Mouse (Mus musculus) kidney, adult 2 months (tissue): ENCODE data around the gene Trim17. TPM values are rescaled to one million over a fixed set of nuclear protein-coding genes. Genes with fewer than 3 reads are reported as not detected.

Source experiments
- DNase-seq: peaks from one replicate; pipeline ENCODE4 v3.0.0; 2021
- H3K27ac ChIP-seq: fragments of 200-500 bp; 2 replicates; pipeline ENCODE4 v1.5.1; 2012; ENCODE audit warnings: low read depth, low read length, control low read depth, inconsistent platforms; ENCODE audit not compliant: insufficient read depth
- H3K27me3 ChIP-seq: fragments of 200-500 bp; replicated peaks from 2 replicates; pipeline ENCODE4 v1.6.1; 2012; ENCODE audit warnings: mild to moderate bottlenecking, moderate library complexity, low read length, inconsistent platforms; ENCODE audit not compliant: control insufficient read depth, insufficient read depth
- H3K36me3 ChIP-seq: fragments of 200-500 bp; 2 replicates; pipeline ENCODE4 v1.6.1; 2012; ENCODE audit warnings: mild to moderate bottlenecking, moderate library complexity, low read length, inconsistent platforms; ENCODE audit not compliant: control insufficient read depth, insufficient read depth
- H3K4me1 ChIP-seq: fragments of 200-500 bp; 2 replicates; pipeline ENCODE4 v1.6.1; 2011; ENCODE audit warnings: low read length; ENCODE audit not compliant: control insufficient read depth, insufficient read depth
- H3K4me3 ChIP-seq: fragments of 200-500 bp; 2 replicates; pipeline ENCODE4 v1.5.1; 2011; ENCODE audit warnings: mild to moderate bottlenecking, low read depth, low read length, control low read depth; ENCODE audit not compliant: insufficient read depth
- CTCF ChIP-seq: fragments of 200-500 bp; conservative IDR thresholded peaks from 2 replicates; pipeline ENCODE4 v1.5.1; 2011; ENCODE audit warnings: low read depth, mild to moderate bottlenecking, control low read depth, low read length, moderate library complexity, mixed read lengths; ENCODE audit not compliant: insufficient read depth, insufficient read length
- POLR2A ChIP-seq: fragments of 200-500 bp; IDR thresholded peaks from one replicate; pipeline ENCODE4 v1.6.1; 2011; ENCODE audit warnings: low read depth, low read length, control low read depth
- WGBS: fragments of 180-500 bp; shearing (Covaris S2); methylation state at CpG from one replicate; pipeline ENCODE4 v1.1.7; 2018; 5-methylcytosine and 5-hydroxymethylcytosine counted together
- polyA plus RNA-seq: library from polyadenylated mRNA; depleted of rRNA; stranded (reverse); fragments of >200 nt; gene quantifications from 2 replicates; pipeline ENCODE4 v1.2.3, GENCODE M21; 2012

Gene Trim17
- polyA plus RNA-seq, 1 experiment: 0.34 TPM

DNA sequence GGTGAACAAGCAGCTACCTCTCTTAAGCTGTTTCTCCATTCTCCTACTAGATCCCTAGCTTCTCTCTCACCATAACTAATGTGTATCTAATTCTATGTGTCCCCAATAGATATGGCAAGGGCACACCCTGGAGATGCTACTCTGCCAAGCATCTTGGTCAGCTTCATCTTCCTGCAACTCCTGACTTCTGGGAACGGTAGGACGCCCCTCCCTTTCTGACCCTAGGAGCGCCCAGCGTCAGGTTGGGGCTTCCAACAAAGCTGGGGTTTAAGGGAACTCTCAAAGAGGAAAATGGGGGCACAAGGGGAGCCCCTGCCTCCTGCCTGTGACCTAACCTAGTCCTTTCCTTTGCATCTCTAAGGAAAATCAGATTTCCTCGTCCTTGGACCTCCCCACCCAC lies 35.7 kb upstream of the Trim17 start:
- Histone ChIP-seq H3K27ac (no peak overlapping the region), H3K36me3 (no peaks in the 10 kb centered on the region), H3K27me3 (no peaks in the 10 kb centered on the region), H3K4me3 (no peak overlapping the region), H3K4me1 (peaks cover 5% of the 10 kb centered on the region; the same call in 1 of the 2 replicates)
- WGBS: 73% methylated on average over 5 of the region's 5 CpGs
- no peak for DNase-seq
- no peak for TF ChIP-seq CTCF
- no peak for TF ChIP-seq POLR2A

DNA sequence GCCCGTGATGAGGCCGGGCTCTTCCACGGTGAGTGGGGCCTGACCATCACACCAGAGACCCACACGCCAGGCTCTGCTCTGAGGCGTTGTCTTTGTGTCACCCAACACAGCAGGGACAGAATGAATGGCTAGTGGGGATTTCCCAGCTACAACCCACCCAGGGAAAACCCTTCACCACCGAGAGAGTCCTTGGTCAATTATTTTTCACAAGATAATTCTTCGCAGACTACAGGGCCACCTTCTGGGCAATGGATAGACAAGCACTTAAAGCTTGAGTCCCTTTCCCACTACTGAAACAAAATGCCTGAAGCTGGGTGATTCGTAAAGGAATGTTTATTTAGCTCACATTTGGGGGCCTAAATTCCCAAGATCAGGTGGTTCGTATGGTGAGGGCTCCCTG lies 32.1 kb upstream of the Trim17 start:
- TF ChIP-seq POLR2A (no peak), CTCF (no peak)
- no peak for DNase-seq
- H3K27ac ChIP-seq: no peak overlapping the region
- H3K4me1 ChIP-seq: peaks cover 3% of the 10 kb centered on the region; the same call in 1 of the 2 replicates
- no peaks in the 10 kb centered on the region for H3K36me3 ChIP-seq
- WGBS: 77% methylated on average over 9 of the region's 9 CpGs
- no peaks in the 10 kb centered on the region for H3K27me3 ChIP-seq
- no peak overlapping the region for H3K4me3 ChIP-seq

DNA sequence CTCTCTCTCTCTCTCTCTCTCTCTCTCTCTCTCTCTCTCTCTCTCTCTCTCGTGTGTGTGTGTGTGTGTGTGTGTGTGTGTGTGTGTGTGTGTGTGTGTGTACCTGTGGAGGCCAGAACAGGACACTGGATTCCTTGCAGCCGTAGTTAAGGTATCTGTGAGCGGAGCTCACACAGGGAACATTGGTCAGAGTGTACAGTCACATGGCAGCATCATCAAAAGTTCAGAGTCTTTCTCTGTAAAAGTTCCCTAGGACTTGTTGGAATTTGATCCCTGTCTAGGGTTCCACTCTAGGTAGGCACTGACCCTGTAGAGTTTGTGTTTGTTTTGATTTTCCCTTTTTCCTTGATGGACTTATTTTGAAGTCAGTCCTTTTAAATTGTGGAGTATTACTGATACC lies 27.8 kb upstream of the Trim17 start:
- Histone ChIP-seq H3K27ac (peak overlapping the region; percentile 65), H3K4me1 (peaks cover 18% of the 10 kb centered on the region; the same call in 1 of the 2 replicates), H3K4me3 (no peak overlapping the region), H3K27me3 (no peaks in the 10 kb centered on the region), H3K36me3 (no peaks in the 10 kb centered on the region)
- WGBS: 54% methylated on average over 2 of the region's 3 CpGs
- TF ChIP-seq POLR2A (no peak), CTCF (no peak)
- DNase-seq: peak; percentile 84

- Histone ChIP-seq H3K27ac (peak overlapping the region; percentile 25; the same call in 1 of the 2 replicates), H3K4me3 (no peak overlapping the region), H3K27me3 (no peaks in the 10 kb centered on the region), H3K36me3 (no peaks in the 10 kb centered on the region), H3K4me1 (peaks cover 18% of the 10 kb centered on the region; the same call in 1 of the 2 replicates)
- DNase-seq: no peak
- no peak for TF ChIP-seq POLR2A
- no peak for TF ChIP-seq CTCF
- 45% methylated on average over 2 of the region's 2 CpGs for WGBS
Measured at GRCm38 (mm10) chr11:58927053-58927452, 27.4 kb upstream of the Trim17 start.

- DNase-seq: peak; percentile 65
- Histone ChIP-seq H3K36me3 (no peaks in the 10 kb centered on the region), H3K27me3 (no peaks in the 10 kb centered on the region), H3K4me3 (peak overlapping the region; percentile 36), H3K27ac (peak overlapping the region; percentile 58), H3K4me1 (peaks cover 18% of the 10 kb centered on the region; the same call in 1 of the 2 replicates)
- TF ChIP-seq CTCF (peak; percentile 64), POLR2A (no peak)
- WGBS: 25% methylated on average over 20 of the region's 20 CpGs
Measured at GRCm38 (mm10) chr11:58927790-58928651, 26.5 kb upstream of the Trim17 start.

DNA sequence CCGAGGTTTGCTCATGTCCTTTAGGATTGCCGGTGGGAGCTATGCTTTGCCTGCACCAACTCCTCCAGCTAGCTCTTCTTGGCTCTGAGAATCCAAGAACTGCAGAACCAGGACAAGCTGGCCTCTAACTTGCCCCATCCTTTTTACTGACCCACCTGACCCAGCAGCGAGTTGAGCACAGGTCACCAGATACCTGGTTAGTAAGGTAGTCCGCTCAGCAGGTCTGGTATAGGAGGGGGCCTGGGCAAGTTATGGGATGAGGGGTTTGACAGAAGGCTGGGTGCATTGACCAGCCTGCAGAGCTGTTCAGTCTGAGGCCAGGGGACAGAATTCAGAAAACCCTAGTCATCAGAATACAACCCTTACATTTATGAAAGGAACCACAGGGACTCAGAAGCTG lies 25.4 kb upstream of the Trim17 start:
- H3K27ac ChIP-seq: peak overlapping the region; percentile 27; the same call in 1 of the 2 replicates
- DNase-seq: no peak

DNA sequence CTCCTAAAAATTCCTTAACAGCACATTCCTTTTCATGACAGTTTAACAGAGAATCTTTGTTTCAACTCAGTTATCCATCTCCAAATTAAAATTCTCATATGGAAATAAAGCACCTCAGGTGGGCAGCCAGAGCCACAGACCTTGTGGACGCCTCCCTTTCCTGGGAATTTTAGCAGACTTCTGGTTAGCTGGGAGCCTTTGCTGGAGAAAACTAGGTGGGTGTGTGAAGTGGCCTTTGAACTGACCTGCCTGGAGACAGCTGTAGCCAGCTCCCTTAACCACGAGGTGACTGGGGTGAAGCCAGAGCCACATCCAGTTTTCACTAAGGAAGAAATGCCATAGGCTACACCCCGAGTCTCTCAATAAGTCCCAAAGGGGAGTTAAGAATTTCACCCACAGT lies 24.8 kb upstream of the Trim17 start:
- H3K27me3 ChIP-seq: no peaks in the 10 kb centered on the region
- no peaks in the 10 kb centered on the region for H3K36me3 ChIP-seq
- H3K4me3 ChIP-seq: no peak overlapping the region
- H3K27ac ChIP-seq: no peak overlapping the region
- TF ChIP-seq CTCF: no peak
- no peak for TF ChIP-seq POLR2A
- DNase-seq: peak; percentile 85
- WGBS: 30% methylated on average over 3 of the region's 3 CpGs
- H3K4me1 ChIP-seq: peaks cover 18% of the 10 kb centered on the region; the same call in 1 of the 2 replicates

More for the DNA sequence above, 25.4 kb upstream of the Trim17 start:
- WGBS: 60% methylated on average over 4 of the region's 4 CpGs
- Histone ChIP-seq H3K27me3 (no peaks in the 10 kb centered on the region), H3K4me3 (no peak overlapping the region), H3K4me1 (peaks cover 18% of the 10 kb centered on the region; the same call in 1 of the 2 replicates), H3K36me3 (no peaks in the 10 kb centered on the region)
- TF ChIP-seq CTCF: no peak
- TF ChIP-seq POLR2A: no peak
